Mouse (Mus musculus): Measurements from ENCODE around the gene Ubxn6. TPM values are rescaled to one million over a fixed set of nuclear protein-coding genes. Genes with fewer than 3 reads are reported as not detected.
"Not testable (repeated sequence)": the region's sequence is repeated elsewhere in the genome, so short reads cannot be mapped to it uniquely, and the experiment has no call there.

The Ubxn6 gene
- polyA plus RNA-seq, 1 experiment from 2014 or later, result 78.8 TPM

GRCm38 (mm10) chr17:56069066-56069465, 5.8 kb downstream of the Ubxn6 start:
- no peaks in the 10 kb centered on the region for H3K27me3 ChIP-seq (replicated peaks; ENCODE audit: control insufficient read depth, insufficient read depth, low read length)
- no peak overlapping the region for H3K9ac ChIP-seq (replicated peaks; ENCODE audit: low read depth, low read length)
- peaks cover 42% of the 10 kb centered on the region for H3K36me3 ChIP-seq (ENCODE audit: control insufficient read depth, insufficient read depth)
- no peak overlapping the region for H3K4me2 ChIP-seq (ENCODE audit: low read length)
- no peak for ATAC-seq
- peaks cover 3% of the 10 kb centered on the region for H3K4me1 ChIP-seq (replicated peaks; ENCODE audit: control insufficient read depth, insufficient read depth, low read length)
- H3K9me3 ChIP-seq (ENCODE audit: control insufficient read depth, low read length), result no peaks in the 10 kb centered on the region
- H3K4me3 ChIP-seq (replicated peaks; ENCODE audit: low read length), result no peak overlapping the region
- H3K27ac ChIP-seq (ENCODE audit: low read length), result no peak overlapping the region
- WGBS, result 95% methylated on average over 14 of the region's 14 CpGs

DNA sequence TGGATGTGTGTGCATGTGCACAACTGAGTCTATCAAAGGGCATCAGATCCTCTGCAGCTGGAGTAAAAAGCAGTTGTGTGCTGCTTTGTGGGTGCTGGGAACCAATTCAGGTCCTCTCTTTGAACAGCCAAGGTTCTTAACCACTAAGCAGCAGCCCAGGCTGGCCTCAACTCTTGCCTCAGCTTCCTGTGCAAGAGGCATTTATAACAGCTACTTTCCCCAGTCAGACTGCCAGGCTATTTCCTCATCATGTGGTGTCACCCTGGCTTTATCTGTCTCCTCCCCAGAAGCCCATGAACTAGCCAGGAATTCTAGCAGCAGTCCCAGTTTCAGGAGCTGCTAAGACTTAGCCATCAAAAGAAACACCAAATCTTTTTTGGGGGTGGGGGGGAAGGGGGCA, 8.4 kb downstream of the Ubxn6 start:
- no peak for ATAC-seq
- Histone ChIP-seq H3K9me3 (ENCODE audit: control insufficient read depth, low read length) (no peaks in the 10 kb centered on the region), H3K36me3 (ENCODE audit: control insufficient read depth, insufficient read depth) (peaks cover 43% of the 10 kb centered on the region), H3K27me3 (replicated peaks; ENCODE audit: control insufficient read depth, insufficient read depth, low read length) (no peaks in the 10 kb centered on the region), H3K27ac (ENCODE audit: low read length) (no peak overlapping the region), H3K4me1 (replicated peaks; ENCODE audit: control insufficient read depth, insufficient read depth, low read length) (no peaks in the 10 kb centered on the region), H3K4me2 (ENCODE audit: low read length) (no peak overlapping the region), H3K9ac (replicated peaks; ENCODE audit: low read depth, low read length) (no peak overlapping the region), H3K4me3 (replicated peaks; ENCODE audit: low read length) (no peak overlapping the region)

GRCm38 (mm10) chr17:56065715-56066114, 9.1 kb downstream of the Ubxn6 start:
- H3K27me3 ChIP-seq (replicated peaks; ENCODE audit: control insufficient read depth, insufficient read depth, low read length); ATAC-seq; H3K4me1 ChIP-seq (replicated peaks; ENCODE audit: control insufficient read depth, insufficient read depth, low read length); H3K27ac ChIP-seq (ENCODE audit: low read length); H3K4me2 ChIP-seq (ENCODE audit: low read length); H3K4me3 ChIP-seq (replicated peaks; ENCODE audit: low read length); H3K9ac ChIP-seq (replicated peaks; ENCODE audit: low read depth, low read length); H3K9me3 ChIP-seq (ENCODE audit: control insufficient read depth, low read length): not testable (repeated sequence)
- peaks cover 35% of the 10 kb centered on the region for H3K36me3 ChIP-seq (ENCODE audit: control insufficient read depth, insufficient read depth)
- 86% methylated on average over 6 of the region's 6 CpGs for WGBS

GRCm38 (mm10) chr17:56062081-56062480, 12.7 kb downstream of the Ubxn6 start:
- no peak overlapping the region for H3K9ac ChIP-seq (replicated peaks; ENCODE audit: low read depth, low read length)
- no peaks in the 10 kb centered on the region for H3K4me1 ChIP-seq (replicated peaks; ENCODE audit: control insufficient read depth, insufficient read depth, low read length)
- ATAC-seq, result no peak
- no peak overlapping the region for H3K4me2 ChIP-seq (ENCODE audit: low read length)
- no peaks in the 10 kb centered on the region for H3K27me3 ChIP-seq (replicated peaks; ENCODE audit: control insufficient read depth, insufficient read depth, low read length)
- H3K4me3 ChIP-seq (replicated peaks; ENCODE audit: low read length), result no peak overlapping the region
- peaks cover 11% of the 10 kb centered on the region for H3K36me3 ChIP-seq (ENCODE audit: control insufficient read depth, insufficient read depth)
- H3K27ac ChIP-seq (ENCODE audit: low read length), result no peak overlapping the region
- no peaks in the 10 kb centered on the region for H3K9me3 ChIP-seq (ENCODE audit: control insufficient read depth, low read length)
- 91% methylated on average over 7 of the region's 7 CpGs for WGBS

GRCm38 (mm10) chr17:56057381-56058120, 17.3 kb downstream of the Ubxn6 start:
- Histone ChIP-seq H3K4me1 (replicated peaks; ENCODE audit: control insufficient read depth, insufficient read depth, low read length) (no peaks in the 10 kb centered on the region), H3K27ac (ENCODE audit: low read length) (no peak overlapping the region), H3K27me3 (replicated peaks; ENCODE audit: control insufficient read depth, insufficient read depth, low read length) (no peaks in the 10 kb centered on the region), H3K9me3 (ENCODE audit: control insufficient read depth, low read length) (no peaks in the 10 kb centered on the region), H3K36me3 (ENCODE audit: control insufficient read depth, insufficient read depth) (peaks cover 9% of the 10 kb centered on the region; the same call in 1 of the 2 replicates), H3K4me3 (replicated peaks; ENCODE audit: low read length) (no peak overlapping the region), H3K9ac (replicated peaks; ENCODE audit: low read depth, low read length) (no peak overlapping the region), H3K4me2 (ENCODE audit: low read length) (no peak overlapping the region)
- no peak for ATAC-seq
- WGBS, result 88% methylated on average over 11 of the region's 11 CpGs

- Histone ChIP-seq H3K9me3 (ENCODE audit: control insufficient read depth, low read length) (no peaks in the 10 kb centered on the region), H3K36me3 (ENCODE audit: control insufficient read depth, insufficient read depth) (peaks cover 9% of the 10 kb centered on the region; the same call in 1 of the 2 replicates), H3K9ac (replicated peaks; ENCODE audit: low read depth, low read length) (no peak overlapping the region), H3K4me1 (replicated peaks; ENCODE audit: control insufficient read depth, insufficient read depth, low read length) (no peaks in the 10 kb centered on the region), H3K27ac (ENCODE audit: low read length) (no peak overlapping the region), H3K4me2 (ENCODE audit: low read length) (no peak overlapping the region), H3K27me3 (replicated peaks; ENCODE audit: control insufficient read depth, insufficient read depth, low read length) (no peaks in the 10 kb centered on the region), H3K4me3 (replicated peaks; ENCODE audit: low read length) (no peak overlapping the region)
- 59% methylated on average over 4 of the region's 4 CpGs for WGBS
- ATAC-seq, result no peak
These were observed 18.7 kb downstream of the Ubxn6 start for GRCm38 (mm10) chr17:56055945-56056678.

DNA sequence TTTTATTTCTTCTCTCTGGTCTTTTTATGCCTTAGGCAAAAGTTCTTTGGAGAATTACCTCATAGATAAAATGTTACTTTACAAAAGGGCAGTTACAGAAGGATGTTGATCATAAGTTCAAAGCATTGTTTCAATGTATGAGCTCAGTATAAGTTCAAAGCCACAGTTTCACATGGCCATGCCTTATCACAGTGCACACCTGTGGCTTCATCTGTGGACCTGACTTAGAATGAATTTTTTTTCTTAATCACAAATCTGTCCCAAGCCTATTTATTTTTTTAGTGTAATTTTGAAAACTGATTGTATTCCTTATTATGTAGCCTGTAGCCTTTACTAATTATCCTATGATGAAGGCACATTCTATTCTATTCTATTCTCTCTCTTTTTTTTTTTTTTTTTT, 19.9 kb downstream of the Ubxn6 start:
- Histone ChIP-seq H3K4me3 (replicated peaks; ENCODE audit: low read length) (no peak overlapping the region), H3K4me1 (replicated peaks; ENCODE audit: control insufficient read depth, insufficient read depth, low read length) (no peaks in the 10 kb centered on the region), H3K9me3 (ENCODE audit: control insufficient read depth, low read length) (no peaks in the 10 kb centered on the region), H3K9ac (replicated peaks; ENCODE audit: low read depth, low read length) (no peak overlapping the region), H3K4me2 (ENCODE audit: low read length) (no peak overlapping the region), H3K27ac (ENCODE audit: low read length) (no peak overlapping the region), H3K36me3 (ENCODE audit: control insufficient read depth, insufficient read depth) (peaks cover 6% of the 10 kb centered on the region; the same call in 1 of the 2 replicates), H3K27me3 (replicated peaks; ENCODE audit: control insufficient read depth, insufficient read depth, low read length) (no peaks in the 10 kb centered on the region)
- ATAC-seq, result no peak

DNA sequence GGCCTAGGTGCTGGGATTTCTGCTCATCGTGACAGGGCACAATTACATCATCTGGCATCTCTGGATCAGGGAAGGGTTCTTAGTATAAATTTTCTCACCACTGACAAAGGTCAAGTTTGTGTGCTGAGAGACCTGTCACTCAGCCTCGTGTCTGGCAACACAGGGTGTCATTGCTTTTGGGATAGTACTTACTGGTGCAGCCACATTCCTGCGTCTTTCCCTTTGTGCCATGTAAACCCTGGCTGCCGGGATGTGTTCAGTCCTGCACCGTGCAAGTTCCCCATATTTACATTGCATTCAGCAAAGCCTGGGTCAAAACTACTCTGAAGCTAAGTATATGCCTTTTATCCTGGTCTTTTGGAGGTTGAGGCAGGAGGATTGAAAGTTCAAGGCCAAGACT, 23.5 kb downstream of the Ubxn6 start:
- 93% methylated on average over 5 of the region's 5 CpGs for WGBS
- no peak overlapping the region for H3K9ac ChIP-seq (replicated peaks; ENCODE audit: low read depth, low read length)
- ATAC-seq, result no peak
- no peak overlapping the region for H3K4me3 ChIP-seq (replicated peaks; ENCODE audit: low read length)
- H3K4me1 ChIP-seq (replicated peaks; ENCODE audit: control insufficient read depth, insufficient read depth, low read length), result no peaks in the 10 kb centered on the region
- H3K27ac ChIP-seq (ENCODE audit: low read length), result no peak overlapping the region
- H3K9me3 ChIP-seq (ENCODE audit: control insufficient read depth, low read length), result no peaks in the 10 kb centered on the region
- H3K4me2 ChIP-seq (ENCODE audit: low read length), result no peak overlapping the region
- H3K27me3 ChIP-seq (replicated peaks; ENCODE audit: control insufficient read depth, insufficient read depth, low read length), result no peaks in the 10 kb centered on the region
- peaks cover 5% of the 10 kb centered on the region for H3K36me3 ChIP-seq (ENCODE audit: control insufficient read depth, insufficient read depth)

DNA sequence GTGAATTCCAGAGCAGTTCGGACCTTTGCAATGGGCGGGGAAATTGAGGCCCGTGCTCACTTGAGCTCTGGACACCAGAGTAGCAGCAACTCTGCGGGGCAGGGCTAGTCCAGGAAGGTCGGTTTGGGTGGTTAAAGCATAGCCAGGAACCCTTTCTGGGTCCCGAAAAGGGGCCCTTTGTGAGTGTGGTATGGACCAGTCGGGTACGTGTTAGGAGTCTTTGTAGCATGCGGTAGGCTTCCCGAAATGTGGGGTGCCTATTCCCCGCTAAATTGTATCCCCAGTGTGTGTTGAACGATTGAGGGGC, 34.0 kb downstream of the Ubxn6 start:
- Histone ChIP-seq H3K27ac (ENCODE audit: low read length) (no peak overlapping the region), H3K36me3 (ENCODE audit: control insufficient read depth, insufficient read depth) (peaks cover 3% of the 10 kb centered on the region; the same call in 1 of the 2 replicates), H3K27me3 (replicated peaks; ENCODE audit: control insufficient read depth, insufficient read depth, low read length) (no peaks in the 10 kb centered on the region), H3K4me1 (replicated peaks; ENCODE audit: control insufficient read depth, insufficient read depth, low read length) (peaks cover 18% of the 10 kb centered on the region), H3K4me3 (replicated peaks; ENCODE audit: low read length) (peak overlapping the region; percentile 72), H3K4me2 (ENCODE audit: low read length) (peak overlapping the region; percentile 89), H3K9ac (replicated peaks; ENCODE audit: low read depth, low read length) (peak overlapping the region; percentile 69), H3K9me3 (ENCODE audit: control insufficient read depth, low read length) (no peaks in the 10 kb centered on the region)
- ATAC-seq, result no peak
- WGBS, result under 1% methylated on average over 12 of the region's 12 CpGs

Data from forebrain, embryonic 16.5 days (tissue).